Mouse (Mus musculus) gastrocnemius, adult 8-10 months (tissue): ENCODE data around the gene Grk6. TPM values are rescaled to one million over a fixed set of nuclear protein-coding genes. Genes with fewer than 3 reads are reported as not detected.
A peak's percentile ranks its signal among the peaks of the same experiment; 100 is the strongest.

Source experiments
- microRNA-seq: library from miRNA; unstranded; fragments of <30 nt; microRNA quantifications from one replicate; pipeline ENCODE4 v1.2.0, GENCODE M21; 2022
- total RNA-seq, 4 experiments: library from RNA; stranded (reverse); gene quantifications; 2 replicates each; pipeline ENCODE4 v1.2.4; 2022

Grk6 gene
- total RNA-seq, 4 experiments from 2014 or later, result 6.9 to 9.7 (median 9.4) TPM

Small RNA genes lying within 50 kb of the gene (microRNA-seq; reads per million reads assigned to microRNA genes)
- gene Mir6943 (not detected), gene Mir6944 (not detected), gene Mir6945 (13.3 reads per million, percentile 10 among the genes with 10 or more reads in this experiment)

Other genes with a start within 250 kb of the Grk6 start
- 10 to 100 TPM; 43.6 to 62.2 (median 47.4) TPM for gene Nsd1, start 235.3 kb upstream of the Grk6 start, total RNA-seq
- gene Prelid1, start 124.6 kb upstream of the Grk6 start, total RNA-seq, result 10 to 100 TPM; 12.6 to 19.7 (median 16.9) TPM
- gene Rab24, start 123.1 kb upstream of the Grk6 start, total RNA-seq, result 10 to 100 TPM; 32.0 to 37.3 (median 34.5) TPM
- not detected for gene Mxd3, start 115.2 kb upstream of the Grk6 start, total RNA-seq
- gene Lman2, start 82.3 kb upstream of the Grk6 start, total RNA-seq, result 10 to 100 TPM; 32.5 to 39.6 (median 34.6) TPM
- under 1 TPM in 2 of 4 experiments, not detected in 2; 0.29 to 0.35 TPM for gene Rgs14, start 75.3 kb upstream of the Grk6 start, total RNA-seq
- not detected for gene Slc34a1, start 46.9 kb upstream of the Grk6 start, total RNA-seq
- not detected for gene Pfn3, start 29.8 kb upstream of the Grk6 start, total RNA-seq
- not detected for gene F12, start 18.3 kb upstream of the Grk6 start, total RNA-seq
- under 1 TPM in 2 of 4 experiments, not detected in 2; 0.20 to 0.39 TPM for gene Prr7, start 19.2 kb downstream of the Grk6 start, total RNA-seq
- 1 to 10 TPM; 2.9 to 4.0 (median 3.4) TPM for gene Dbn1, start 43.0 kb downstream of the Grk6 start, total RNA-seq
- gene Pdlim7, start 68.6 kb downstream of the Grk6 start, total RNA-seq, result 100 to 1,000 TPM; 476 to 539 (median 493) TPM
- gene Dok3, start 84.2 kb downstream of the Grk6 start, total RNA-seq, result 1 to 10 TPM in 1 of 4 experiments, under 1 TPM in 3; 0.61 to 1.1 (median 0.79) TPM
- 10 to 100 TPM in 1 of 4 experiments, 1 to 10 TPM in 3; 8.3 to 12.2 (median 9.2) TPM for gene Ddx41, start 91.6 kb downstream of the Grk6 start, total RNA-seq
- 10 to 100 TPM in 3 of 4 experiments, 1 to 10 TPM in 1; 7.8 to 14.0 (median 10.1) TPM for gene Fam193b, start 126.0 kb downstream of the Grk6 start, total RNA-seq
- gene Tmed9, start 128.7 kb downstream of the Grk6 start, total RNA-seq, result 10 to 100 TPM; 54.1 to 64.0 (median 60.1) TPM
- gene B4galt7, start 154.8 kb downstream of the Grk6 start, total RNA-seq, result 1 to 10 TPM; 4.8 to 5.8 (median 5.1) TPM
- 10 to 100 TPM in 1 of 4 experiments, 1 to 10 TPM in 3; 7.8 to 11.9 (median 8.7) TPM for gene Caml, start 177.9 kb downstream of the Grk6 start, total RNA-seq
- 10 to 100 TPM; 20.3 to 27.5 (median 23.8) TPM for gene Ddx46, start 190.0 kb downstream of the Grk6 start, total RNA-seq
- gene B230219D22Rik, start 248.1 kb downstream of the Grk6 start, total RNA-seq, result 10 to 100 TPM; 28.4 to 32.8 (median 30.8) TPM